Mouse (Mus musculus) limb, embryonic 12.5 days (tissue): ENCODE results near the gene Rsrp1. TPM values are rescaled to one million over a fixed set of nuclear protein-coding genes. Genes with fewer than 3 reads are reported as not detected.
A peak's percentile ranks its signal among the peaks of the same experiment; 100 is the strongest.

Experiments
- ATAC-seq: fragments of 200-750 bp; cut with Nextera tagmentation; 2 replicates; pipeline ENCODE4 v1.8.0; 2017; ENCODE audit warnings: low read depth, moderate TSS enrichment; ENCODE audit not compliant: insufficient number of reproducible peaks, insufficient read depth, low FRiP score, low TSS enrichment
- H3K27ac ChIP-seq: fragments of 300-500 bp; sonication (generic); 2 replicates; pipeline ENCODE4 v1.5.1; 2016; ENCODE audit warnings: mild to moderate bottlenecking, moderate library complexity
- H3K27me3 ChIP-seq: fragments of 300-500 bp; sonication (generic); 2 replicates; pipeline ENCODE4 v1.6.1; 2016; ENCODE audit warnings: mild to moderate bottlenecking, moderate library complexity
- H3K36me3 ChIP-seq: fragments of 300-500 bp; sonication (generic); 2 replicates; pipeline ENCODE4 v1.6.1; 2016; ENCODE audit warnings: mild to moderate bottlenecking, moderate library complexity
- H3K4me1 ChIP-seq: fragments of 300-500 bp; sonication (generic); replicated peaks from 2 replicates; pipeline ENCODE4 v1.6.1; 2016
- H3K4me2 ChIP-seq: fragments of 300-500 bp; sonication (generic); 2 replicates; pipeline ENCODE4 v1.6.1; 2016; ENCODE audit warnings: mild to moderate bottlenecking, moderate library complexity
- H3K4me3 ChIP-seq: fragments of 300-500 bp; sonication (generic); replicated peaks from 2 replicates; pipeline ENCODE4 v1.5.1; 2016; ENCODE audit warnings: mild to moderate bottlenecking
- H3K9ac ChIP-seq: fragments of 300-500 bp; sonication (generic); replicated peaks from 2 replicates; pipeline ENCODE4 v1.6.1; 2016; ENCODE audit warnings: mild to moderate bottlenecking, moderate library complexity
- H3K9me3 ChIP-seq: fragments of 300-500 bp; sonication (generic); 2 replicates; pipeline ENCODE4 v1.6.1; 2016; ENCODE audit warnings: mild to moderate bottlenecking, moderate library complexity
- WGBS: fragments of 180-500 bp; shearing (Covaris S2); methylation state at CpG from one replicate; pipeline ENCODE4 v1.1.7; 2016; 5-methylcytosine and 5-hydroxymethylcytosine counted together
- polyA plus RNA-seq: library from polyadenylated mRNA; unstranded; fragments of >200 nt; fragmentation: Nextera tagmentation; extraction: Ambion mirVana; gene quantifications from 2 replicates; pipeline ENCODE4 v1.2.1, GENCODE M21; 2016

Gene Rsrp1
- polyA plus RNA-seq, 1 experiment from 2014 or later, result 528 TPM

- ATAC-seq, result no peak
- 72% methylated on average over 18 of the region's 18 CpGs for WGBS
- H3K36me3 ChIP-seq, result no peaks in the 10 kb centered on the region
Measured at GRCm38 (mm10) chr4:134968605-134968976, 45.2 kb downstream of the Rsrp1 start.

GRCm38 (mm10) chr4:134975261-134975928 lies 52.0 kb downstream of the Rsrp1 start:
- Histone ChIP-seq H3K36me3 (no peaks in the 10 kb centered on the region), H3K27ac (peak overlapping the region; percentile 67), H3K4me3 (no peak overlapping the region), H3K9ac (no peak overlapping the region), H3K4me1 (peaks cover 20% of the 10 kb centered on the region; the same call in 1 of the 2 replicates), H3K9me3 (peaks cover 8% of the 10 kb centered on the region; the same call in 1 of the 2 replicates), H3K27me3 (0 out of 2 replicates have a peak, but pooled peaks cover 3% of the 10 kb centered on the region), H3K4me2 (peak overlapping the region; percentile 3; the same call in 1 of the 2 replicates)
- 24% methylated on average over 14 of the region's 14 CpGs for WGBS
- peak; percentile 75 for ATAC-seq

More at GRCm38 (mm10) chr4:134968605-134968976, 45.2 kb downstream of the Rsrp1 start:
- Histone ChIP-seq H3K4me2 (no peak overlapping the region), H3K4me1 (no peaks in the 10 kb centered on the region), H3K4me3 (no peak overlapping the region), H3K27me3 (peaks cover 3% of the 10 kb centered on the region), H3K9ac (no peak overlapping the region), H3K9me3 (peaks cover 3% of the 10 kb centered on the region; the same call in 1 of the 2 replicates), H3K27ac (no peak overlapping the region)

DNA sequence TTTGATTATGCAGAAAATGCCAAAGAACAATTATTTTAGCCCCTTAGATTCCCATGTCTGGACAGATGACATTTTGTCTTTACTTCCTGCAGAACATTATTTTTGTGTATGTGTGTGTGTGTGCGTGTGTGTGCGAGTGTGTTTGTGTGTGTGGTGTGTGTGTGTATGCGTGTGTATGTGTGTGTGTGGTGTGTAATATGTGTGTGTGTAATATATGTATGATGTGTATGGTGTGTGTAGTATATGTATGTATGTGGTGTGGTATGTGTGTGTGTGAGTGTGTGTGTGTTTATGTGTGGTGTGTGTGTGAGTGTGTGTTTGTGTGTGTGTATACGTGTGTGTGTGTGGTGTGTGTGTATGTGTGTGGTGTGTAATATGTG lies 52.5 kb downstream of the Rsrp1 start:
- H3K27ac ChIP-seq, result peak overlapping the region; percentile 67
- ATAC-seq, result 0 out of 2 replicates have a peak, but pooled peaks have one; percentile 53
- 84% methylated on average over 4 of the region's 4 CpGs for WGBS

More for the DNA sequence above, 52.5 kb downstream of the Rsrp1 start:
- Histone ChIP-seq H3K4me1 (peaks cover 21% of the 10 kb centered on the region; the same call in 1 of the 2 replicates), H3K36me3 (no peaks in the 10 kb centered on the region), H3K27me3 (0 out of 2 replicates have a peak, but pooled peaks cover 3% of the 10 kb centered on the region), H3K9me3 (peaks cover 8% of the 10 kb centered on the region; the same call in 1 of the 2 replicates), H3K4me3 (no peak overlapping the region), H3K9ac (no peak overlapping the region), H3K4me2 (no peak overlapping the region)

Other genes starting within 250 kb of the Rsrp1 start
- 2.9 and 3.4 TPM in 2 replicates for gene Man1c1, start 219.3 kb upstream of the Rsrp1 start, polyA plus RNA-seq
- gene Ldlrap1, start 155.6 kb upstream of the Rsrp1 start, polyA plus RNA-seq, result 21.7 and 23.3 TPM in 2 replicates
- gene Maco1, start 70.2 kb upstream of the Rsrp1 start, polyA plus RNA-seq, result 59.0 and 60.7 TPM in 2 replicates
- gene Rhd, start 59.1 kb upstream of the Rsrp1 start, polyA plus RNA-seq, result 7.8 TPM in 2 replicates
- gene Tmem50a, start 8.6 kb upstream of the Rsrp1 start, polyA plus RNA-seq, result 156 and 159 TPM in 2 replicates
- gene Syf2, start 7.3 kb downstream of the Rsrp1 start, polyA plus RNA-seq, result 72.9 and 73.8 TPM in 2 replicates
- gene Runx3, start 197.1 kb downstream of the Rsrp1 start, polyA plus RNA-seq, result 1.5 and 2.0 TPM in 2 replicates